Comparison of ENCODE assay signal across 8 mouse cellular contexts in the genomic region with DNA sequence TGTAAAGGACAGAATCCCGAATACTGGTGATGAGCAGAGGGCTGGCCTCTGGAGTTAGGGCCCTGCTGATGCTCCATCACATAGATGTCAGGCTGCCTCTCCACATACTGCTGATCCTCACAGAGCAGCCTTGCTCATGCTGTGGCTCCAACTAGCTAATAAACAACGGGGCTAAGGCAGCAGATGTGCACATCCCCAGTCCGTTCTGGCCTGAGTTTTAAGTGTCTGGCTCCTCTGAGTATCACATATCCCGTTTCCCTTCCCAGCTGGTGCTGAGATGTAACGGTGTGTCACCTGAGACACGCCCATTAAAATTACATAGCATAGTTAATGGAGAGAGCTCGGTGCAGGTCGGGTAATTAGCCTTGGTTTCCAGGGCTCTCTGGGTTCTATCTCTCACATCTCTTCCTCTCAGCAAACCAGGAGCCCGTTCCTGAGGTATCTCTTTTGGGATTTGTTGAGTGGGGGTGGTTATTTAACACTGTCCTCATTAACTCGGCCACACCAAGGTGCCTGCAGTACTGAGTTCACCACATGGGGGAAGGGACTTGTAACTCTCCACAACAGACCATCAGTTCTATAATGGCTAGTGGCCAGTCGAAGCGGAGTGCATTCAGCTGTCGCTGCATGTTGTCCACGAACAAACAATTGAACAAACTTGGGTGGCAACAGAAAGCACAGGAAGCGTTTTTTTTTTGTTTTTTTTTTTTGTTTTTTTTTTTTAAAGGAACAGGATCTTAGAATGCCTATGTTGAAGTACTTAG.
DNase-seq lines count a peak whose midpoint lies in the region; ATAC-seq lines count a peak whose summit lies in the region.
"Had no signal": no experiment of that assay in that cellular context is flagged by ENCODE, and none has a peak within 500 bp of the region (broad histone marks: within the 10 kb centered on the region; RNA-seq: fewer than 3 reads in every experiment).

No protein-coding gene starts in this region.

- peaks cover 4% of the 10 kb centered on the region for H3K4me1 ChIP-seq in limb, embryonic 11.5 days (ENCODE audit: control insufficient read depth, insufficient read depth, low read length)
- peaks cover 36% of the 10 kb centered on the region for H3K4me1 ChIP-seq in limb, embryonic 10.5 days
- H3K4me1 ChIP-seq in forebrain, embryonic 15.5 days: 0 out of 2 replicates have a peak, but pooled peaks cover 3% of the 10 kb centered on the region
- H3K4me1 ChIP-seq in stomach, embryonic 14.5 days (ENCODE audit: control insufficient read depth, insufficient read depth, low read length): peaks cover 21% of the 10 kb centered on the region
- H3K4me1 ChIP-seq: liver, embryonic 15.5 days had no signal

- H3K27me3 ChIP-seq in limb, embryonic 11.5 days (ENCODE audit: control insufficient read depth, insufficient read depth, low read length): no peaks in the 10 kb centered on the region
- H3K27me3 ChIP-seq in limb, embryonic 10.5 days (ENCODE audit: low read depth, poor library complexity, severe bottlenecking): no peaks in the 10 kb centered on the region
- no peaks in the 10 kb centered on the region for H3K27me3 ChIP-seq in forebrain, embryonic 15.5 days
- no peaks in the 10 kb centered on the region for H3K27me3 ChIP-seq in stomach, embryonic 14.5 days (ENCODE audit: control insufficient read depth, insufficient read depth, low read length)
- H3K27me3 ChIP-seq: liver, embryonic 15.5 days had no signal

- 28% methylated on average over 15 of the region's 15 CpGs for WGBS in limb, embryonic 11.5 days
- WGBS in limb, embryonic 10.5 days: 39% methylated on average over 15 of the region's 15 CpGs
- WGBS in forebrain, embryonic 15.5 days: 32% methylated on average over 15 of the region's 15 CpGs
- 36% methylated on average over 15 of the region's 15 CpGs for WGBS in stomach, embryonic 14.5 days

- ATAC-seq in limb, embryonic 11.5 days (ENCODE audit: insufficient number of reproducible peaks, low FRiP score, low TSS enrichment, low read depth): peak; percentile 57
- ATAC-seq in forebrain, embryonic 15.5 days (replicated peaks): 0 out of 2 replicates have a peak, but pooled peaks have one; percentile 55
- peak; percentile 57; the same call in 1 of the 2 replicates for ATAC-seq in stomach, embryonic 14.5 days (ENCODE audit: insufficient number of reproducible peaks, insufficient read depth, low FRiP score, low read depth)

- no peak overlapping the region for H3K4me3 ChIP-seq in limb, embryonic 11.5 days (ENCODE audit: low read depth, low read length)
- no peak overlapping the region for H3K4me3 ChIP-seq in limb, embryonic 10.5 days
- no peak overlapping the region for H3K4me3 ChIP-seq in forebrain, embryonic 15.5 days
- no peak overlapping the region for H3K4me3 ChIP-seq in stomach, embryonic 14.5 days (ENCODE audit: low read depth, low read length)
- H3K4me3 ChIP-seq: liver, embryonic 15.5 days had no signal

- H3K4me2 ChIP-seq in limb, embryonic 11.5 days (ENCODE audit: low read depth, severe bottlenecking): no peak overlapping the region
- no peak overlapping the region for H3K4me2 ChIP-seq in forebrain, embryonic 15.5 days (replicated peaks)
- H3K4me2 ChIP-seq in stomach, embryonic 14.5 days (replicated peaks; ENCODE audit: low read depth, low read length): no peak overlapping the region
- H3K4me2 ChIP-seq: liver, embryonic 15.5 days had no signal

- peak; percentile 35 for DNase-seq in limb, embryonic 11.5 days (ENCODE audit: low spot score)
- DNase-seq in limb, embryonic 10.5 days (ENCODE audit: low spot score): no peak
- peak; percentile 35 for DNase-seq in kidney, postnatal 14 days
- no peak for DNase-seq in thymus, postnatal 14 days
- DNase-seq in adrenal gland, postnatal 14 days: no peak

- no peaks in the 10 kb centered on the region for H3K9me3 ChIP-seq in limb, embryonic 11.5 days (ENCODE audit: control insufficient read depth, low read length)
- no peaks in the 10 kb centered on the region for H3K9me3 ChIP-seq in limb, embryonic 10.5 days (replicated peaks)
- H3K9me3 ChIP-seq in forebrain, embryonic 15.5 days: no peaks in the 10 kb centered on the region
- no peaks in the 10 kb centered on the region for H3K9me3 ChIP-seq in stomach, embryonic 14.5 days (ENCODE audit: control insufficient read depth, low read depth, low read length)
- H3K9me3 ChIP-seq: liver, embryonic 15.5 days had no signal

- H3K36me3 ChIP-seq in limb, embryonic 11.5 days (ENCODE audit: control insufficient read depth, insufficient read depth, low read length): no peaks in the 10 kb centered on the region
- H3K36me3 ChIP-seq in limb, embryonic 10.5 days: no peaks in the 10 kb centered on the region
- no peaks in the 10 kb centered on the region for H3K36me3 ChIP-seq in forebrain, embryonic 15.5 days
- no peaks in the 10 kb centered on the region for H3K36me3 ChIP-seq in stomach, embryonic 14.5 days (ENCODE audit: control insufficient read depth, insufficient read depth, low read length)
- H3K36me3 ChIP-seq: liver, embryonic 15.5 days had no signal

- no peak overlapping the region for H3K27ac ChIP-seq in limb, embryonic 11.5 days (replicated peaks; ENCODE audit: low read depth, low read length)
- no peak overlapping the region for H3K27ac ChIP-seq in limb, embryonic 10.5 days
- H3K27ac ChIP-seq in forebrain, embryonic 15.5 days (replicated peaks): no peak overlapping the region
- no peak overlapping the region for H3K27ac ChIP-seq in stomach, embryonic 14.5 days (ENCODE audit: low read length)
- H3K27ac ChIP-seq: liver, embryonic 15.5 days had no signal

- no peak overlapping the region for H3K9ac ChIP-seq in limb, embryonic 11.5 days (ENCODE audit: low read length)
- no peak overlapping the region; the same call in 1 of the 2 replicates for H3K9ac ChIP-seq in forebrain, embryonic 15.5 days (replicated peaks)
- no peak overlapping the region for H3K9ac ChIP-seq in stomach, embryonic 14.5 days (replicated peaks; ENCODE audit: low read depth, low read length)
- H3K9ac ChIP-seq: liver, embryonic 15.5 days had no signal

Comparison
In these comparisons a context has a peak if more than half of its experiments do, and no peak if none do; other contexts are left out.
1. DNase-seq: peak in limb, embryonic 11.5 days (single experiment) and kidney, postnatal 14 days (single experiment); none in limb, embryonic 10.5 days (single experiment), thymus, postnatal 14 days (single experiment) and adrenal gland, postnatal 14 days (single experiment).
2. Peak in every context shown above with its lines, with median percentiles within 50 percentile points of each other: ATAC-seq.